Mouse (Mus musculus) midbrain, embryonic 14.5 days (tissue): Measurements from ENCODE around the gene Cnn1. TPM values are rescaled to one million over a fixed set of nuclear protein-coding genes. Genes with fewer than 3 reads are reported as not detected.

Source experiments
- ATAC-seq: fragments of 200-750 bp; cut with Nextera tagmentation; 2 replicates; pipeline ENCODE4 v1.8.0; 2017; ENCODE audit warnings: moderate number of reproducible peaks, moderate library complexity; ENCODE audit not compliant: low FRiP score, low TSS enrichment
- DNase-seq: peaks from one replicate; pipeline ENCODE4 v3.0.0-alpha.2; 2015
- H3K27ac ChIP-seq: fragments of 300-500 bp; sonication (generic); replicated peaks from 2 replicates; pipeline ENCODE4 v1.5.1; 2014; ENCODE audit warnings: mild to moderate bottlenecking, low read depth, low read length, moderate library complexity
- H3K27me3 ChIP-seq: fragments of 300-500 bp; sonication (generic); 2 replicates; pipeline ENCODE4 v1.6.1; 2014; ENCODE audit warnings: low read length, control low read depth, mixed read lengths; ENCODE audit not compliant: control insufficient read depth, insufficient read depth
- H3K36me3 ChIP-seq: fragments of 300-500 bp; sonication (generic); 2 replicates; pipeline ENCODE4 v1.6.1; 2014; ENCODE audit warnings: low read length, control low read depth; ENCODE audit not compliant: control insufficient read depth, insufficient read depth
- H3K4me1 ChIP-seq: fragments of 300-500 bp; sonication (generic); 2 replicates; pipeline ENCODE4 v1.6.1; 2014; ENCODE audit warnings: mild to moderate bottlenecking, antibody characterized with exemption, low read length, control low read depth; ENCODE audit not compliant: control insufficient read depth, insufficient read depth
- H3K4me2 ChIP-seq: fragments of 300-500 bp; sonication (generic); 2 replicates; pipeline ENCODE4 v1.6.1; 2014; ENCODE audit warnings: mild to moderate bottlenecking, low read length, moderate library complexity
- H3K4me3 ChIP-seq: fragments of 300-500 bp; sonication (generic); replicated peaks from 2 replicates; pipeline ENCODE4 v1.5.1; 2014; ENCODE audit warnings: low read depth, low read length
- H3K9ac ChIP-seq: fragments of 300-500 bp; sonication (generic); replicated peaks from 2 replicates; pipeline ENCODE4 v1.6.1; 2014; ENCODE audit warnings: mild to moderate bottlenecking, low read length, moderate library complexity
- H3K9me3 ChIP-seq: fragments of 300-500 bp; sonication (generic); 2 replicates; pipeline ENCODE4 v1.6.1; 2016; ENCODE audit warnings: low read length, control low read depth, mixed read lengths; ENCODE audit not compliant: control insufficient read depth
- WGBS: fragments of 180-500 bp; shearing (Covaris S2); extraction: QIAGEN DNeasy Blood & Tissue Kit; methylation state at CpG from one replicate; pipeline ENCODE4 v1.1.7; 2014; 5-methylcytosine and 5-hydroxymethylcytosine counted together
- polyA plus RNA-seq: library from polyadenylated mRNA; unstranded; fragments of >200 nt; fragmentation: Nextera tagmentation; extraction: Ambion mirVana; gene quantifications from 2 replicates; pipeline ENCODE4 v1.2.1, GENCODE M21; 2014

Cnn1 gene
- polyA plus RNA-seq, 1 experiment from 2014 or later, result 0.58 TPM

DNA sequence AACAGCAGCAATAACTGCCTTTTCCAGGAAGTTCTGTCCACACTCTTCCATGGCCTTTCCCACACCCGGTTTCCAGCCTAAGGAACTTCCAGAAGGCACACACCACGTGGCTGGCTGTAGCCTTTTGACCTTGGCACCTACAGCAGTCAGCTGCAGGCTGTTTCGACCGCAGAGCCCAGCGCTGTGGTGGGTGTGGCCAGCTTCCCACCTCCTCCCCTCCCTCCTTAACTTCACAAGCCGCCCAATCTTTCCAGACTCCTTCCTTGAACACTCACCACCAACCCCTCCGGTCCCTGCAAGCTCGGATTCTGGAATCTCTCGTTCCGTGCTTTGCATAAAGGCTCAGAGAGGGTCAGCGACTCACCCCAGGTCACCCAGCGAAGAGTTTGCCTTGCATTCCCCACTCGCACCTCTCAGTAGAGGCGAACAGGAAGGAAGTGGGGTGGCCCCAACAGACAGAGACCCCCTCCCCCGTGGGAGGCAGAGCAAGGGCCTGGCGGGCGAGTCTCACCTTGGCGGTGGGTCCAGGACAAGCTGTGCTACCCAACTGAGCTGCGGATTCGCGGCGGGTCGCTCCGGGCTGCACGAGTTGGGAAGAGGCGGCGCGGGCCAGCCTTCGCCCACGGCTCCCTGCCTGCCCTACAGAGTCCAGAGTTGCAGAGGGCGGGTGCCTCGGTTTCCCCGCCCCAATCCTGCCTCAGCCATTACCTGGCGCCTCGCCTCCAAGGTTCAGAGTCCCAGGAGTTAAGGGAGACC lies 32.4 kb downstream of the Cnn1 start:
- no peak overlapping the region for H3K27ac ChIP-seq
- H3K4me3 ChIP-seq, result no peak overlapping the region
- peak overlapping the region; percentile 30 for H3K4me2 ChIP-seq
- no peaks in the 10 kb centered on the region for H3K36me3 ChIP-seq
- ATAC-seq (no peak), DNase-seq (no peak)
- peaks cover 19% of the 10 kb centered on the region; the same call in 1 of the 2 replicates for H3K27me3 ChIP-seq
- no peak overlapping the region for H3K9ac ChIP-seq
- 2% methylated on average over 35 of the region's 35 CpGs for WGBS
- H3K4me1 ChIP-seq, result no peaks in the 10 kb centered on the region
- no peaks in the 10 kb centered on the region for H3K9me3 ChIP-seq

- H3K9me3 ChIP-seq, result no peaks in the 10 kb centered on the region
- DNase-seq (no peak), ATAC-seq (no peak)
- 56% methylated on average over 11 of the region's 11 CpGs for WGBS
- peaks cover 19% of the 10 kb centered on the region; the same call in 1 of the 2 replicates for H3K27me3 ChIP-seq
- H3K27ac ChIP-seq, result no peak overlapping the region
- no peak overlapping the region for H3K9ac ChIP-seq
- H3K4me3 ChIP-seq, result no peak overlapping the region
- no peaks in the 10 kb centered on the region for H3K4me1 ChIP-seq
- no peaks in the 10 kb centered on the region for H3K36me3 ChIP-seq
- no peak overlapping the region; the same call in 1 of the 2 replicates for H3K4me2 ChIP-seq
Measured at GRCm38 (mm10) chr9:22132220-22132619, 33.2 kb downstream of the Cnn1 start.

- H3K4me1 ChIP-seq, result no peaks in the 10 kb centered on the region
- no peaks in the 10 kb centered on the region for H3K9me3 ChIP-seq
- peaks cover 19% of the 10 kb centered on the region; the same call in 1 of the 2 replicates for H3K27me3 ChIP-seq
- no peak overlapping the region for H3K27ac ChIP-seq
- no peak overlapping the region for H3K4me2 ChIP-seq
- H3K4me3 ChIP-seq, result no peak overlapping the region
- ATAC-seq (no peak), DNase-seq (no peak)
- H3K9ac ChIP-seq, result no peak overlapping the region
- WGBS, result 83% methylated on average over 7 of the region's 7 CpGs
- H3K36me3 ChIP-seq, result no peaks in the 10 kb centered on the region
Measured at GRCm38 (mm10) chr9:22134246-22134890, 35.4 kb downstream of the Cnn1 start.

DNA sequence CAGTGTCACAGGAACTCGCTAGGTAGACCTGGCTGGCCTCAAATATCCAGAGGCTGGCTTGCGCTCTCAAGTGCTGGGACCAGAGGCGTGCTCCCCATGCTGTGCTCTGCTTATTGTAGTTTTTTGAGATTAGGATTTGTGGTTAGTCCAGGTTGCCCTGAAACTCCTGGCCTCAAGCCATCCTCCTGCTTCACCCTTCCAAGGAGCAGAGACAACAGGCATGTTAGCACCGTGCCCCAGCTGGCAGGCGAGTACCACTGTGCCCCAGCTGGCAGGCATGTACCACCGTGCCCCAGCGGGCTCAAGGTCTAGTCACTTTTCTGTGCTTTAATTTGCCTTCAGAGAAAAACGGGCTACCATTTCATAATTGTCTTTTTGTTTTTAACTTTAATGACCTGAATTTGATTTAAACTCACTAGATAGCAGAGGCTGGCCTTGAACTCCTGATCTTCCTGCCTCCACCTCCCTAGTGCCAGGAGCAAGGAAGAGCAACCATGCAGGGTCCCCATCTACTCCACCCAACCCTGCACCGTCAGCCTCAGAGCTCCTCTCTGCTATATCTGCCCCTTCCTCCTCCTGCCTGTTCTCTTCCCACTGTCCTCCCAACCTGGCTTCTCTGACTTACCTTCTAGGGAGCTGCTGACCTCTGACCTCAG lies 36.1 kb downstream of the Cnn1 start:
- H3K4me1 ChIP-seq, result no peaks in the 10 kb centered on the region
- H3K36me3 ChIP-seq, result no peaks in the 10 kb centered on the region
- no peak overlapping the region for H3K9ac ChIP-seq
- H3K9me3 ChIP-seq, result no peaks in the 10 kb centered on the region
- DNase-seq (no peak), ATAC-seq (no peak)
- peaks cover 19% of the 10 kb centered on the region; the same call in 1 of the 2 replicates for H3K27me3 ChIP-seq
- H3K27ac ChIP-seq, result no peak overlapping the region
- H3K4me3 ChIP-seq, result no peak overlapping the region
- WGBS, result 81% methylated on average over 9 of the region's 9 CpGs
- H3K4me2 ChIP-seq, result no peak overlapping the region

- no peak within 1 kb of the TSS for H3K9ac ChIP-seq
- H3K36me3 ChIP-seq, result no peaks in the 10 kb centered on the region
- no peak within 1 kb of the TSS for H3K4me2 ChIP-seq
- no peaks in the 10 kb centered on the region for H3K4me1 ChIP-seq
- no peaks in the 10 kb centered on the region for H3K9me3 ChIP-seq
- ATAC-seq, result no peak
- 76% methylated on average over 7 of the region's 7 CpGs for WGBS
- H3K27me3 ChIP-seq, result peaks cover 15% of the 10 kb centered on the region; the same call in 1 of the 2 replicates
- H3K4me3 ChIP-seq, result no peak within 1 kb of the TSS
- H3K27ac ChIP-seq, result no peak within 1 kb of the TSS
- DNase-seq, result no peak
Measured at GRCm38 (mm10) chr9:22135644-22136390, 36.8 kb downstream of the Cnn1 start, which contains the start of gene Acp5. TSS of gene Acp5 (minus strand) at chr9:22135711.

- H3K9ac ChIP-seq, result no peak overlapping the region
- WGBS, result 12% methylated on average over 23 of the region's 23 CpGs
- DNase-seq, result peak; percentile 37
Measured at GRCm38 (mm10) chr9:22136765-22137547, 37.9 kb downstream of the Cnn1 start.

DNA sequence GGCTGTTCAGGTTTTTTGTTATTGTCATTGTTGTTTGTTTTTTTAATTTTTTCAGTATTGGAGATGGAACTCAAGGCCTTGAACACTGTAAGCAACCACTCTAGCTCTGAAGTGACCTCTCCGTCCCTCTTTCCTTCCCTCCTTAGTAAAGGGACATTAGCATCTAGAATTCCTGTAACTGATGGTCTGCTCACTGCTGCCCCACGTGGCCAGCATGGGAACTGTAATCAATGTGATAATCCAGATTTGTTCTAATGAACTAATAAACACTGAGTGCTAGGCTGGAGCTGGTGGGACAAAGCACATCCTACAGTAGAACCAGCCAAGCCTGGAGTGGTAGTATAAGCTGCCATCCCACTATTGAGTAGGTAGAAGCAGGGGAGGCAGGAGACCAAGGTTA lies 39.5 kb downstream of the Cnn1 start:
- H3K27me3 ChIP-seq, result no peaks in the 10 kb centered on the region
- H3K4me1 ChIP-seq, result no peaks in the 10 kb centered on the region
- WGBS, result 30% methylated on average over 2 of the region's 2 CpGs
- H3K4me3 ChIP-seq, result no peak overlapping the region
- peak; percentile 64 for DNase-seq
- no peaks in the 10 kb centered on the region for H3K36me3 ChIP-seq
- H3K9ac ChIP-seq, result no peak overlapping the region
- ATAC-seq, result no peak
- H3K27ac ChIP-seq, result no peak overlapping the region
- no peak overlapping the region for H3K4me2 ChIP-seq
- H3K9me3 ChIP-seq, result no peaks in the 10 kb centered on the region

More at GRCm38 (mm10) chr9:22136765-22137547, 37.9 kb downstream of the Cnn1 start:
- Histone ChIP-seq H3K36me3 (no peaks in the 10 kb centered on the region), H3K27me3 (peaks cover 5% of the 10 kb centered on the region; the same call in 1 of the 2 replicates), H3K4me1 (no peaks in the 10 kb centered on the region), H3K27ac (no peak overlapping the region), H3K4me3 (no peak overlapping the region), H3K9me3 (no peaks in the 10 kb centered on the region), H3K4me2 (no peak overlapping the region)
- no peak for ATAC-seq

DNA sequence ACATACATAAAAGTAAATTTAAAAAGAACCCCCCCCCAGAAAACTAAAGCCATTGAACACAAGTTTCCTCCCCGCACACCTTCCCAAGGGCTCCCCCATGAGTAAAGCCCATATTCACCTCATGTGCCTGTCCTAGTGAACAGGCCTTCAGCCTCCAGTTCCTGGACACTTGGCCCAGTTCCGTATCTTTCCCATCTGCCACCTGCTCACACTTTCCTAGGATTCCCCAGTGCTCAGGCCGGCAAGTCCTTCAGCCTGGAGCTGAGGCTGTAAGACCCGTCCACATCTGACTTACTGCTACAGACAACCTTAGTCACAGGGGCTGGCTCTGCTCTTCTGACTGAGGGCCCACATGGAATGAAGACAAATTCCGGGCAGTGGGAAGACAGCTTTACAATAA lies 40.7 kb downstream of the Cnn1 start:
- H3K4me2 ChIP-seq, result no peak overlapping the region
- DNase-seq (no peak), ATAC-seq (no peak)
- no peak overlapping the region for H3K9ac ChIP-seq
- no peaks in the 10 kb centered on the region for H3K36me3 ChIP-seq
- no peaks in the 10 kb centered on the region for H3K4me1 ChIP-seq
- H3K4me3 ChIP-seq, result no peak overlapping the region
- H3K27ac ChIP-seq, result no peak overlapping the region
- WGBS, result 88% methylated on average over 5 of the region's 5 CpGs
- H3K9me3 ChIP-seq, result no peaks in the 10 kb centered on the region
- H3K27me3 ChIP-seq, result no peaks in the 10 kb centered on the region
